Mouse (Mus musculus): ENCODE results near the gene Haao. TPM values are rescaled to one million over a fixed set of nuclear protein-coding genes. Genes with fewer than 3 reads are reported as not detected.

Haao gene
- total and polyA plus RNA-seq, 2 experiments from 2014 or later = 0.28 to 1.3 TPM

DNA sequence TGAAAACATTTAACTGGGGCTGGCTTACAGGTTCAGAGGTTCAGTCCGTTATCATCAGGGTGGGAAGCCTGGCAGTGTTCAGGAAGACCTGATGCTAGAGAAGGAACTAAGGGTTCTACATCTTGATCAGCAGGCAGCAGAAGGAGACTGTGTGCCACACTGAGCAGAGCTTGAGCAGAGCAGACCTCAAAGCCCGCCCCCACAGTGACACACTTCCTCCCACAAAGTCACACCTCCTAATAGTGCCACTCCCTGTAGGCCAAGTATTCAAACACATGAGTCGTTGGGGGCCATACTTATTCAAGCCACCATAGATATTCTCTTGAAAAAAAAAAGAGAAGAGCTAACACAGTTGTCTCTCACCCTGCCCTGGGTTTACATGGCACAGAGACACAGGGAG, 25.9 kb downstream of the Haao start:
- ATAC-seq (no peak), DNase-seq (ENCODE audit: low spot score) (no peak)
- Histone ChIP-seq H3K36me3 (ENCODE audit: insufficient read depth, low read length) (no peaks in the 10 kb centered on the region), H3K9me3 (ENCODE audit: low read length) (no peaks in the 10 kb centered on the region), H3K27me3 (ENCODE audit: insufficient read depth, low read length) (no peaks in the 10 kb centered on the region), H3K4me3 (ENCODE audit: low read length) (no peak overlapping the region), H3K4me2 (ENCODE audit: low read depth, low read length) (no peak overlapping the region), H3K4me1 (ENCODE audit: insufficient read depth, low read length) (peaks cover 5% of the 10 kb centered on the region; the same call in 1 of the 2 replicates), H3K27ac (no peak overlapping the region), H3K9ac (replicated peaks; ENCODE audit: low read length) (no peak overlapping the region)
- WGBS = 90% methylated on average over 3 of the region's 3 CpGs
- no peak for TF ChIP-seq CTCF (IDR thresholded peaks at IDR 0.05; ENCODE audit: low read depth)

DNA sequence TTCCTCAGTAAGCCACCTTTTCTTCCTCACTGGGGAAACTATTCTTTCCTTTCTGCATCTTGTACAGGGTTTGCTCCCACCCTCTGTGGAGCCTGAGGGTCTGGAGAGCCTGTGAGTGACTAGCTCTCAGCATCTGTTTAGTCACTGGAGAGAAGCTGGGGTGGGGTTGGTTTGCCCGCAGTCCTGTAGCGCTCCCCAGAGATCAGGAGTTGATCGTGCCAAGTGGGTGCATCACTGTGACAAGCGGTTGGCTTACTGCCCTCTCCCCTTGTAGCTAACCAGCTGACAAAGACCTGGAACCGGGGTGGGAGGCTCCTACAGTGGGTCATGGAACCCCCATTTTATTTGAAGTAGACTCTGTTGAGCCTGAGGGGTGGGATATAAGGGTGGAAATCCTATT, 27.1 kb downstream of the Haao start:
- Histone ChIP-seq H3K27me3 (ENCODE audit: insufficient read depth, low read length) (no peaks in the 10 kb centered on the region), H3K27ac (no peak overlapping the region), H3K4me2 (ENCODE audit: low read depth, low read length) (no peak overlapping the region), H3K4me3 (ENCODE audit: low read length) (no peak overlapping the region), H3K9ac (replicated peaks; ENCODE audit: low read length) (no peak overlapping the region), H3K9me3 (ENCODE audit: low read length) (no peaks in the 10 kb centered on the region), H3K36me3 (ENCODE audit: insufficient read depth, low read length) (no peaks in the 10 kb centered on the region), H3K4me1 (ENCODE audit: insufficient read depth, low read length) (peaks cover 5% of the 10 kb centered on the region; the same call in 1 of the 2 replicates)
- peak; percentile 63 for DNase-seq (ENCODE audit: low spot score)
- TF ChIP-seq CTCF (IDR thresholded peaks at IDR 0.05; ENCODE audit: low read depth) = no peak
- WGBS = 28% methylated on average over 5 of the region's 5 CpGs
- peak; percentile 54; the same call in 1 of the 2 replicates for ATAC-seq

DNA sequence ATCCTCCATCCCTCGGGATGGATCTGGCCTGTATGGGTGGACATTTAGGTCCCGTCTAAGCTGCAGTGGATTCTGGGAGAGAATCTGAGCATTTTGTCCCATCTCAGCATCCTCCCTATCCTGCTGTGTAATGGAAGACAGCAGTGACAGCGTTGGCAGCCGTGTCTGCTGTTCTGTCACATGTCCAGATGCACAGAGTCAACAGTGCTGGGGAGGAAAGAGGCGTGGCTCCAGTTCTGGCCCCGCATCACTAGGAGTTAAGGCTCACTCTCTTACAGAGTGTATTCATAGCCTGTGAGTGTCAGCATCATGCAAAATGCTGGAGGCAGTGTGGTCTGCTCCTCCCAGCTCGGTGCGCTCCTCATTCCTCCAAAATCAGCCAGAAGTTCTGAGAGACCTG, 28.3 kb downstream of the Haao start:
- Histone ChIP-seq H3K36me3 (ENCODE audit: insufficient read depth, low read length) (no peaks in the 10 kb centered on the region), H3K4me1 (ENCODE audit: insufficient read depth, low read length) (peaks cover 5% of the 10 kb centered on the region; the same call in 1 of the 2 replicates), H3K27me3 (ENCODE audit: insufficient read depth, low read length) (no peaks in the 10 kb centered on the region), H3K9me3 (ENCODE audit: low read length) (no peaks in the 10 kb centered on the region), H3K9ac (replicated peaks; ENCODE audit: low read length) (no peak overlapping the region), H3K4me3 (ENCODE audit: low read length) (no peak overlapping the region), H3K27ac (no peak overlapping the region), H3K4me2 (ENCODE audit: low read depth, low read length) (no peak overlapping the region)
- no peak for TF ChIP-seq CTCF (IDR thresholded peaks at IDR 0.05; ENCODE audit: low read depth)
- no peak for DNase-seq (ENCODE audit: low spot score)
- WGBS = 64% methylated on average over 8 of the region's 8 CpGs
- ATAC-seq = 0 out of 2 replicates have a peak, but pooled peaks have one; percentile 16

DNA sequence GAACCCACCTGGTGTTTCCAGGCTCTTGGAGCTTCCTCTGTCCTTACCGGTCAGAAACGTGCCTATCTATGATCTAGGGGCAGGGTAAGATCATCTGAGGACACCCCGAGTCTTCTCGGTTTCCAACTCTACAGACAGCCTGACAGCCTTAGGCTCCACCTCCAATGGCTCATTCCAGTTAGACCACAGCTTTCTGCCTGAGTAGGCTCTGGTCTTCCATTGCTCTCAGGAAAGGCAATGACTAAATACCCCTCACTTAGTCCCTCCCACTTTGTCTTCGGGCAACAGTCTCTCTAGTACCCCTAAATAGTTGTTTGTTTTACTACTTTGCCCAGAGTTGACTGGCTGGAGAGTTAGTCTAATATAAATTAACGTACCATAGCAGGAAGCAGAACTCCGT, 30.8 kb downstream of the Haao start:
- H3K9ac ChIP-seq (replicated peaks; ENCODE audit: low read length) = no peak overlapping the region
- H3K36me3 ChIP-seq (ENCODE audit: insufficient read depth, low read length) = no peaks in the 10 kb centered on the region
- no peaks in the 10 kb centered on the region for H3K9me3 ChIP-seq (ENCODE audit: low read length)
- no peak overlapping the region for H3K4me3 ChIP-seq (ENCODE audit: low read length)
- WGBS = 87% methylated on average over 7 of the region's 7 CpGs
- no peak for DNase-seq (ENCODE audit: low spot score)
- H3K4me1 ChIP-seq (ENCODE audit: insufficient read depth, low read length) = peaks cover 5% of the 10 kb centered on the region; the same call in 1 of the 2 replicates
- TF ChIP-seq CTCF (IDR thresholded peaks at IDR 0.05; ENCODE audit: low read depth) = no peak
- no peak for ATAC-seq
- H3K27me3 ChIP-seq (ENCODE audit: insufficient read depth, low read length) = no peaks in the 10 kb centered on the region
- H3K4me2 ChIP-seq (ENCODE audit: low read depth, low read length) = no peak overlapping the region
- H3K27ac ChIP-seq = no peak overlapping the region

DNA sequence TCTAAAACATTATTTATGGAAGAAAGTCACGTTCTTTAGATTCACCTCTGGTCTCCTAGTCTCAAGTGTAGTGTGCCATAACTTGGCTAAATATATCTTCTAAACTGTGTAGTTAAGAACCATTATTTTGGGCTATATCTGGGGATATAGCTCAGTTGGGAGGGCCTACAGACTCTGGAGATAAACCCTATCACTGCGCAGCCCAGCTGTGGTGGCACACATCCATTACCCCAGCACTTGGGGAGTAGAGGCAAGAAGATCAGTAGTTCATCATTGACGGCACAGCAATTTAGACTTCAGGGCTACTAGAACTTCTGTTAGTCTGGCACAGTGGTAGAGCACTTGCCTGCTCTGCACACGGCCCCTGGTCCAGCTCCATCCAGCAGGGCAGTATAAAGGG, 34.7 kb downstream of the Haao start:
- WGBS = 88% methylated on average over 4 of the region's 4 CpGs
- H3K27me3 ChIP-seq (ENCODE audit: insufficient read depth, low read length) = no peaks in the 10 kb centered on the region
- no peak overlapping the region for H3K27ac ChIP-seq
- no peak overlapping the region for H3K4me3 ChIP-seq (ENCODE audit: low read length)
- no peaks in the 10 kb centered on the region; the same call in 1 of the 2 replicates for H3K36me3 ChIP-seq (ENCODE audit: insufficient read depth, low read length)
- DNase-seq (ENCODE audit: low spot score) = no peak
- ATAC-seq = no peak
- TF ChIP-seq CTCF (IDR thresholded peaks at IDR 0.05; ENCODE audit: low read depth) = no peak
- H3K9ac ChIP-seq (replicated peaks; ENCODE audit: low read length) = no peak overlapping the region
- no peak overlapping the region for H3K4me2 ChIP-seq (ENCODE audit: low read depth, low read length)
- no peaks in the 10 kb centered on the region for H3K9me3 ChIP-seq (ENCODE audit: low read length)
- H3K4me1 ChIP-seq (ENCODE audit: insufficient read depth, low read length) = no peaks in the 10 kb centered on the region

DNA sequence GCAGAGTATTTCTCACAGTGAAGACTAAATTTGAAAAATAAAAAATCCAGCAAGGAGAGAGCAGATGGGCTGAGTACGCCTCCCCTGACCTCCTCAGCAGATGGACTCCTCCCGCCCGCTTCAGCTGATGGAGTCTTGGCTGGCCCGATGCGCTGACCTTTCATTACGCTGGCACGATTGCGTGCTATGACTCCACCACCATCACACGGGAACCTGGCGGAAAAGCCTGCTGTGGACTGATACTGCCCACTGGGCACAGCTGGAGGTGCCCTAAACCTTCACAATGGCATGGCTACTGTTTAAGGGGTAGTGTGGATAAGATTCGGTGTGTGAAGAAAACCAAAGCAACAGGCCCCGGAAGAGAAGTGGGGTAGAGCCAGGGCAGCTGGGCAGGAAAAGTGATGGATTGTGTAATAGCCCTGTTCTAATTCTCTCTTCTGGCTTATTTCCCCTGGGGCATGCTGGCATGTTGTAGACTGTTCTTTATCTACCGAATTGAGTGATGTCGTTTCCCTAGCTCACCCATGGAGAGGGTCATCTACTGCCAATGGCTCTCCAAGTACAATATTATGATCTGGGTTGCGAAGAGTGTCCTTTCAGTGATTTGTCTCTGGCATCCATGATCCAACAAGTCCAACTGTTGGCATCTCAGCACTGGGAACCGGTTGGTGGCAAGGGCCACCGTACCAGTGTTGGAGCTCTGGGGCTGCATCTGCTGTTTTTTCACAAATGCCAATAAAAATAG, 35.4 kb downstream of the Haao start:
- Histone ChIP-seq H3K27me3 (ENCODE audit: insufficient read depth, low read length) (no peaks in the 10 kb centered on the region), H3K9me3 (ENCODE audit: low read length) (no peaks in the 10 kb centered on the region), H3K4me2 (ENCODE audit: low read depth, low read length) (no peak overlapping the region), H3K36me3 (ENCODE audit: insufficient read depth, low read length) (no peaks in the 10 kb centered on the region; the same call in none of the 2 replicates), H3K4me1 (ENCODE audit: insufficient read depth, low read length) (no peaks in the 10 kb centered on the region), H3K27ac (no peak overlapping the region; the same call in 1 of the 2 replicates), H3K9ac (replicated peaks; ENCODE audit: low read length) (no peak overlapping the region), H3K4me3 (ENCODE audit: low read length) (no peak overlapping the region)
- DNase-seq (ENCODE audit: low spot score) (peak; percentile 64), ATAC-seq (peak; percentile 68)
- TF ChIP-seq CTCF (IDR thresholded peaks at IDR 0.05; ENCODE audit: low read depth) = no peak
- 55% methylated on average over 17 of the region's 17 CpGs for WGBS

DNA sequence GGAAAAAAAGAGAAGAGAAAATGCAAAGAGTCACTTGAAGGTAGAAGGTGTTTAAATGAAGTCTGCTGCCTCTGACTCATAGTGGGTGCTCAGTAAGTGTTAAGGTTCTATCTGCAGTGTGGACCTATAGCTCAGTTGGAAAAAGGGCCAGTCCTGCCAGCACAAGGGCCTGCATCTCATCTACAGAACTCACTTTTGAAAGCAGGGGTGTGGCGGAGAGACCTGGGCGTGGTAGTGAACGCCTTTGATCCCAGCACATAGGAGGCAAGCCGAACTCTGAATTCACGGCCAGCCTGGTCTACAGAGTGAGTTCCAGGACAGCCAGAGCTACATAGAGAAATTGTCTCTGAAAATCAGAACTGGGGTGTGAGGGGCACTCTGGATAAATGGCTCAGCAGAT, 37.5 kb downstream of the Haao start:
- no peak for TF ChIP-seq CTCF (IDR thresholded peaks at IDR 0.05; ENCODE audit: low read depth)
- no peak overlapping the region for H3K9ac ChIP-seq (replicated peaks; ENCODE audit: low read length)
- no peak overlapping the region for H3K27ac ChIP-seq
- 93% methylated on average over 5 of the region's 5 CpGs for WGBS
- no peaks in the 10 kb centered on the region for H3K9me3 ChIP-seq (ENCODE audit: low read length)
- H3K36me3 ChIP-seq (ENCODE audit: insufficient read depth, low read length) = peaks cover 4% of the 10 kb centered on the region
- H3K4me3 ChIP-seq (ENCODE audit: low read length) = no peak overlapping the region
- ATAC-seq (no peak), DNase-seq (ENCODE audit: low spot score) (no peak)
- H3K27me3 ChIP-seq (ENCODE audit: insufficient read depth, low read length) = no peaks in the 10 kb centered on the region
- no peak overlapping the region for H3K4me2 ChIP-seq (ENCODE audit: low read depth, low read length)
- H3K4me1 ChIP-seq (ENCODE audit: insufficient read depth, low read length) = no peaks in the 10 kb centered on the region
